8 mouse cellular contexts compared by ENCODE assay signal in the genomic region with DNA sequence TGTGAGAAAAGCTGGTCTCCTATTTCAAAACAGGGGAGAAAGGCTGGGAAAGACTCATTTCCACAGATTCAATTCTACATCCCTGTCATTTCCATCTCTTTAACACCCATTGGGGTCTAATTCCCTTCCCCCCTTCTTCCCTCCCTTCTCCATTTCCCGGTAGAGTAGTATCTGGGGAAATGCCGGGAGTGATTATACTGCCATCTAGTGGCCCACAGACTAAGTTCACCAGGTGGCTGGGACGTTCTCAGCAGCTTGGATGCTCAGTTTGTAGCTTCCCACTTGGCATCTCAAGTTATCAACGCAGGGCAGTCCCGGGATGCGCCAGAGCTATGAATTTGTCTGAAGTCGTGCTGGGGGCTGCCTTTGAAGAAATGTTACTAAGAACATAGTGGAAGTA. TPM values are rescaled to one million over a fixed set of nuclear protein-coding genes. Genes with fewer than 3 reads are reported as not detected.
DNase-seq lines count a peak whose midpoint lies in the region; ATAC-seq and TF ChIP-seq lines count a peak whose summit lies in the region.

No protein-coding gene starts in this region.

- no peak overlapping the region for H3K9ac ChIP-seq in liver, embryonic 12.5 days
- no peak overlapping the region for H3K9ac ChIP-seq in hindbrain, embryonic 14.5 days

- no peak for TF ChIP-seq POLR2A in cerebellum, adult 2 months (IDR thresholded peaks at IDR 0.05; ENCODE audit: borderline replicate concordance, insufficient read depth, low read length)

- peak; percentile 51 for DNase-seq in liver
- DNase-seq in cerebellum, adult 2 months: peak; percentile 25 to 26
- DNase-seq in forelimb bud, embryonic 11.5 days (ENCODE audit: low read depth, low spot score): peak; percentile 76
- peak; percentile 80 for DNase-seq in hindbrain, embryonic 14.5 days (ENCODE audit: low spot score)
- DNase-seq in layer of hippocampus, postnatal 36 days: peak; percentile 45 to 63
- peak; percentile 26 to 42 for DNase-seq in right cerebral cortex, postnatal 36 days (ENCODE audit: low spot score in 2 of 2)

- H3K27me3 ChIP-seq in liver, embryonic 12.5 days (replicated peaks): no peaks in the 10 kb centered on the region
- no peaks in the 10 kb centered on the region for H3K27me3 ChIP-seq in cerebellum, adult 2 months (ENCODE audit: control insufficient read depth, insufficient read depth, low read length)
- H3K27me3 ChIP-seq in hindbrain, embryonic 14.5 days (ENCODE audit: control insufficient read depth, insufficient read depth, low read length): no peaks in the 10 kb centered on the region

- H3K4me2 ChIP-seq in liver, embryonic 12.5 days: no peak overlapping the region
- no peak overlapping the region for H3K4me2 ChIP-seq in hindbrain, embryonic 14.5 days (replicated peaks)

- no peak overlapping the region for H3K27ac ChIP-seq in liver, embryonic 12.5 days
- H3K27ac ChIP-seq in cerebellum, adult 2 months (ENCODE audit: insufficient read depth, low read length): no peak overlapping the region
- no peak overlapping the region for H3K27ac ChIP-seq in hindbrain, embryonic 14.5 days

- 0 out of 2 replicates have a peak, but pooled peaks cover 3% of the 10 kb centered on the region for H3K9me3 ChIP-seq in liver, embryonic 12.5 days (replicated peaks)
- no peaks in the 10 kb centered on the region for H3K9me3 ChIP-seq in hindbrain, embryonic 14.5 days (ENCODE audit: control insufficient read depth, low read length)

- H3K36me3 ChIP-seq in liver, embryonic 12.5 days: no peaks in the 10 kb centered on the region
- H3K36me3 ChIP-seq in hindbrain, embryonic 14.5 days (replicated peaks; ENCODE audit: control insufficient read depth, insufficient read depth): no peaks in the 10 kb centered on the region

- no peak overlapping the region for H3K4me3 ChIP-seq in liver, embryonic 12.5 days
- H3K4me3 ChIP-seq in cerebellum, adult 2 months (replicated peaks; ENCODE audit: insufficient read depth, low read depth, low read length): no peak overlapping the region
- H3K4me3 ChIP-seq in hindbrain, embryonic 14.5 days (replicated peaks; ENCODE audit: low read length): no peak overlapping the region

- WGBS in liver, embryonic 12.5 days (ENCODE audit: insufficient replicate concordance): 6% methylated on average over 7 of the region's 7 CpGs
- WGBS in cerebellum, adult 2 months: 1% methylated on average over 7 of the region's 7 CpGs
- WGBS in hindbrain, embryonic 14.5 days: 15% methylated on average over 7 of the region's 7 CpGs

- peak; percentile 66 for TF ChIP-seq CTCF in cerebellum, adult 2 months (IDR thresholded peaks at IDR 0.05; ENCODE audit: borderline replicate concordance, insufficient read depth, low read depth, low read length)

- peaks cover 26% of the 10 kb centered on the region for H3K4me1 ChIP-seq in liver, embryonic 12.5 days
- no peaks in the 10 kb centered on the region for H3K4me1 ChIP-seq in cerebellum, adult 2 months (ENCODE audit: control insufficient read depth, insufficient read depth, low read length)
- H3K4me1 ChIP-seq in hindbrain, embryonic 14.5 days (replicated peaks; ENCODE audit: control insufficient read depth, insufficient read depth, low read length): no peaks in the 10 kb centered on the region

- no peak for ATAC-seq in liver, embryonic 12.5 days
- ATAC-seq in hindbrain, embryonic 14.5 days (ENCODE audit: low FRiP score): peak; percentile 83; the same call in 1 of the 2 replicates
- ATAC-seq in megakaryocyte progenitor cell, adult 5-6 weeks (replicated peaks; ENCODE audit: poor library complexity): peak; percentile 52

RNA-seq across cellular contexts. Expression of gene Fyb, which starts 48.2 kb away (rescaled TPM):
- 32.2 and 36.7 TPM in 2 replicates for polyA plus RNA-seq in liver, embryonic 12.5 days (2016; fragmentation: Nextera tagmentation; extraction: Ambion mirVana)
- polyA plus RNA-seq in cerebellum, adult 2 months (2012; rRNA removed): 1.6 and 2.3 TPM in 2 replicates
- polyA plus RNA-seq in hindbrain, embryonic 14.5 days (2014; fragmentation: Nextera tagmentation; extraction: Ambion mirVana): 4.2 and 4.9 TPM in 2 replicates
- 1 to 10 TPM; 5.9 to 8.3 TPM for total RNA-seq in layer of hippocampus, postnatal 36 days (2021)
- total RNA-seq in megakaryocyte progenitor cell, adult 5-6 weeks (2015): 30.8 and 42.1 TPM in 2 replicates
- total RNA-seq in megakaryocyte progenitor cell, adult 5-6 weeks (2017): 7.2 and 15.9 TPM in 2 replicates

Comparison
In these comparisons a context has a peak if more than half of its experiments do, and no peak if none do; other contexts are left out.
1. DNase-seq: peak in every context shown above with its lines; median percentile 80 in hindbrain, embryonic 14.5 days; 76 in forelimb bud, embryonic 11.5 days; 54 in layer of hippocampus, postnatal 36 days; 51 in liver; 34 in right cerebral cortex, postnatal 36 days; 26 in cerebellum, adult 2 months.